Mouse (Mus musculus): ENCODE results near the gene Pds5a.
"Not testable (repeated sequence)": the region's sequence is repeated elsewhere in the genome, so short reads cannot be mapped to it uniquely, and the experiment has no call there.

Pds5a gene

GRCm38 (mm10) chr5:65694076-65694475, 4.0 kb downstream of the Pds5a start:
- not testable (repeated sequence) for DNase-seq

- DNase-seq = no peak
These were observed 5.1 kb downstream of the Pds5a start for GRCm38 (mm10) chr5:65693018-65693417.

DNA sequence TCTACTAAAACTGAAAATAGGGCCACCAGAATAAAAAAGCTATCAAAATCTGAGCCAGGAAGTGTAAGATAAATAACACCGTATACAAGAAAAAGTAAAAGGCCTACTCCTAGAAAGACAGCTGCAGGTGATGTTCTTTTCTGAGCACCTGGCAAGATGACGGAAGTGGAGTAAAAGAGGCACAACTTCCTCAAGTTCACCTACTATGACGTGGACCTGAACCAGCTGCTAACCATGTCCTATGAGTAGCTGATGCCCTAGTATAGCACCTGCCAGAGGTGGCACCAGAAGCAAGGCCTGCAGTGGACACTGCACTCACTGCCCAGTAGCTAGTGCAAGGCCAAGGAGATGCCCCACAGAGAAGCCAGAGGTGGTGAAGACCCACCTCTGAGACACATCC, 9.3 kb downstream of the Pds5a start:
- no peak for DNase-seq

- DNase-seq = no peak
These were observed 11.3 kb downstream of the Pds5a start for GRCm38 (mm10) chr5:65686806-65687205.

- no peak for DNase-seq
These were observed 19.2 kb downstream of the Pds5a start for GRCm38 (mm10) chr5:65678826-65679225.

GRCm38 (mm10) chr5:65672162-65672561, 25.9 kb downstream of the Pds5a start:
- DNase-seq = no peak

- peak; percentile 33 for DNase-seq
These were observed 30.4 kb downstream of the Pds5a start for GRCm38 (mm10) chr5:65667644-65668043.

DNA sequence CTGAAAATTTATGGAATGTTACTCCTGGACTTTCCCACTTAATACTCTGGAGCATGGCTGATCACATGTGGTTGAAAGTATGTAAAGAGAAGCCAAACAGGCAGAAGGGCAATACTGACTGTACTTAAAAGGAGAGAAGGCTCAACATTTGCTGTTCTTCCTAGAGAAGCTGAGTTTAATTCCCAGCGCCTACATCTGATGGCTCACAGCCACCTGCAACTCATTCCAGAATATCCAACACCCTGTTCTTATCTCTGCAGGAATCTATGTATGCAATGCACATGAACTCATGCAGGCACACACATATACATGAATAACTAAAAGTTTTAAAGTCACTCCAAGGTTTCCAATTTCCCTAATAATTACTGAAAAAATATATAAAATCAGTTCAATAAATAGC, 32.7 kb downstream of the Pds5a start:
- DNase-seq = no peak

DNA sequence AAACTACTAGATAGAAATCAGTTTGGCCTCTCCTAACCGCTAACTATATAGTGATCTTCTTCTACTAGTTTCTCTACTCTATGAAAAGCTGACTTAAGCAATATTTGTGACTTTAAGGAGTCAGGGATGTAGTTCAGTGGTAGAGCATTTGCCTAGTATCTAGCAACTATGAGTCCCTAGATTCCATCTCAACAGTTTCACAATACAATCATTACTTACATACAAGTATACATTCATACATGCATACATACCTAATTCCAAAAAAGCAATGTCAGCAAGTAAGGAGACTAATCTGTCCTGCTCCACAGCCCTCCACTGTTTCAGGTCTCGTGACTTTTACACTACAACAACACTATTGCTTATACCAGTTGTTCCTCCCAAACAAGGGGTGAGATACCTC, 36.1 kb downstream of the Pds5a start:
- no peak for DNase-seq

DNA sequence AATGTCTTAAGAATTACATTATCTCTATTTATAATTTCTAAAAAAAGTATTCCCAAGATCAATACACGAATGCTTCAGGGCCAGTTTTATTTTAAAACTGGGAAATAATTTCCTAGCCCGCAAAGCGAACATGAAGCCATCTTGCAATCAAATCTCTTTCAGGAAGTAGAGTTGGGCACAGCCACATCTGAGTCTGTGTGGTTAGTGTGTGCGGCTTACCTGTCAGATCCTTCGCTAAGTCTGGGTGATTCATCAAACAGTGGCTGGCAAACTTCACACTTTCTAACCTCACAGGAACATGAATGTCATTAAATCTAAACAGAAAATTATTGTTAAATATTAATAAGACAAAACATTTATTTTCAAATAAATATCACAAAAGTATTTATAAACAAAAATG, 44.3 kb downstream of the Pds5a start:
- no peak for DNase-seq

- no peak for DNase-seq
These were observed 59.2 kb downstream of the Pds5a start for GRCm38 (mm10) chr5:65638896-65639295.

GRCm38 (mm10) chr5:65624340-65624739, 73.7 kb downstream of the Pds5a start:
- DNase-seq = no peak

DNA sequence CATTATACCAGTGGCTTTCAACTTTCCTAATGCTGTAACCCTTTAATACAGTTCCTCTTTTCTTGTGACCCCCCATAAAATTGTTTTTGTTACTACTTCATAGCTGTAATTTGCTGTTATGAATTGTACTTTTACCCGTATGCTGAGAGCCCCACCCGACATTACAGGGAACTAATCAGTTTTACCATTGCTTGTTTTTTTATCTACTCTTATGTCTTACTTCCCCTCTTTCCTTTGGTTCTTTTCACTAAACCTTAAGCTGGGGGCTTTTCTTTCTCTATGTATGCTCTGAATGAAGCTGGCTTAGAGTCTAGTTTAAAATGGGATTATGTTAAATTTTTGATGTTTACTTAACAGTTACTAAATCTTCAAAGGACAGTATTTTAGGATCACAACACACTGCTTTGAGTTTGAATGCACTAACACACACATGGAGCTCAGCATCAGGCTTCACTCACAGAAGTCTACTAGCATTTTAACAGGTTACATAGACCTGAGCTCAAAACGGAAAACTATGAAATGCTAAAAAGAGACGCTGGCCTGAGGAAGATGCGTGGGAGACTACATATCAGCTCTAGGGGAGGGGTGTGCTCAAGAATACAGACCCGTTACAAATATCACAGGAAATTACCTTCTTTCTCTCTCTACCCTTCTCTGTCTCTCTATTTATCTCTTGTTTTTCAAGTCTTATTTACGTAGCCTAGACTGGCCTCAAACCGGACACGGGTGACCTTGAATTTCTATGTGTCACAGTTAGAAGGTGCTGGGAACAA, 84.7 kb downstream of the Pds5a start:
- DNase-seq = no peak

DNA sequence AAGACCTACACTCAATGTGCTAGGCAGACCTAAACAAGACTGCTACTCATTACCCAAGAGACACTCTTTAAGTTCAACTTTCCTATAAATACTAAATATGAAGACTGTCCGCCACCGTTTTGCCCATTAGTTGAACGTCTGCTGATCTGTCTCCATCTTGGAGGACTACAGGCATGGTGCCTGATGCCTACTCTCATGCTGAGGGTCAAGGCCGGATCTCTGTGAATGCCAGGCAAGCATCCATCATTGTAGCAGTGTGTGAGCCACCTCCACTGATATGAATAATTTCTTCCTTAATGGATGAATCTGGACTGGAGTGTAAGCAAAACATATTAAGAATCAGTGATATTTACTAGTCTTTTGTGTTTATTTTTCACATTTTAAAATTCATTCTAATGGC, 87.5 kb downstream of the Pds5a start:
- DNase-seq = no peak

GRCm38 (mm10) chr5:65609769-65610168, 88.3 kb downstream of the Pds5a start:
- DNase-seq = no peak

GRCm38 (mm10) chr5:65606820-65607219, 91.3 kb downstream of the Pds5a start:
- DNase-seq = no peak

- no peak for DNase-seq
These were observed 98.4 kb downstream of the Pds5a start for GRCm38 (mm10) chr5:65599681-65600080.

GRCm38 (mm10) chr5:65592421-65592820, 105.7 kb downstream of the Pds5a start:
- DNase-seq = no peak

GRCm38 (mm10) chr5:65590199-65590598, 107.9 kb downstream of the Pds5a start:
- DNase-seq = no peak

GRCm38 (mm10) chr5:65586291-65586690, 111.8 kb downstream of the Pds5a start:
- DNase-seq = no peak

DNA sequence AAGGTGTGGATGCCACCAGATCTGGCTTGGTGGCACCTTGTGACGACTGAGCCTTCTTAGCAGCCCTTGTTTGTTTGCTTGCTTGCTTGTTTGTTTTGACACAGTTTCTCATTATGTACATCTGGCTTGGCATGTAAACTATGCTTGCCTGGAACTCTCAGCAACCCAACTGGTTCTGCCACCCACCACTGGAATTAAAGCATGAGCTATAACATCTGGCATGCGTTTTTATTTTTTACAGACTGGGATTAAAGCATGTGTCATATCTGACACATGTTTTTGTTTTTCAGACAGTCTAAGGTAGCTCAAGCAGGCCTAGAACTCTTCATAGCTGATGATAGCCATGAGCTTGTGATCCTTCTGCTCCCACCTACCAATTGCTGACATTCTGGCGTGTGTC, 119.5 kb downstream of the Pds5a start:
- DNase-seq = no peak

GRCm38 (mm10) chr5:65575896-65576295, 122.2 kb downstream of the Pds5a start:
- no peak for DNase-seq

DNA sequence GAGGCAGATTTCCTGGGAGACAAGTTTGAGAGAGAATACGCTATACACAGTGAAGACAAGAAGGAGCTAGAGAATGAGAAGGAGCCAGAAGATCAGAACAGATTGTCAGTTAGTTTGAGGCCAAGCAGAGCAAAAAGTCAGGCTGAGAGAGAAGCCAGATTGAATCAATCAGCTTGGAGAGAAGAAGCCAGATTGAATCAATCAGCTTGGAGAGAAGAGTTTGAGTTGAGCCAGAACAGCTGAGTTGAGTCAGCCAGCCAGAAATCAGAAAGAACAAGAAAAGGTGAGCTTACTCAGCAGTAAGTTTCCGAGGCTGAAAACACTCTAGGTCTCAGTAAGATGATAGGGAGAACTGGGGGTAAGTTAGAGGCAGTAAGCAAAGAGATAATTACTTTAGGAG, 123.2 kb downstream of the Pds5a start:
- no peak for DNase-seq

GRCm38 (mm10) chr5:65565486-65565885, 132.6 kb downstream of the Pds5a start:
- no peak for DNase-seq
